Mouse (Mus musculus): ENCODE results near the gene Gdf5.

DNA sequence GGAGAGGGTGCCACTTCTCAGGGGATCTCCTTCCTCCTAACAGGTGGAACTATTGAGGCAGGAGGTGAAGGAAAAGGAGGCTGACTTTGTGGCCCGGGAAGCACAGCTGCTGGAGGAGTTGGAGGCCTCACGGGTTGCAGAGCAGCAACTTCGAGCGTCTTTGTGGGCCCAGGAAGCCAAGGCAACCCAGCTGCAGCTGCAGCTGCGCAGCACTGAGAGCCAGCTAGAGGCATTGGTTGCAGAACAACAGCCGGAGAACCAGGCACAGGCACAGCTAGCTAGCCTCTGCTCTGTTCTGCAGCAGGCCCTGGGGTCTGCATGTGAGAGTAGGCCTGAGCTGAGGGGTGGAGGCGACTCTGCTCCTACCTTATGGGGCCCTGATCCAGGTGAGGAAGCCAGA is 40.6 kb upstream of the Gdf5 start:
- TF ChIP-seq POLR2A (IDR thresholded peaks at IDR 0.05; ENCODE audit: borderline replicate concordance, low read depth, low read length) = no peak
- no peak for TF ChIP-seq CTCF (IDR thresholded peaks at IDR 0.05; ENCODE audit: low read depth, low read length)

Data from bone marrow macrophage, adult 2 months (primary cell).